Mouse (Mus musculus) kidney, embryonic 14.5 days (tissue): ENCODE data around the gene Sestd1. TPM values are rescaled to one million over a fixed set of nuclear protein-coding genes. Genes with fewer than 3 reads are reported as not detected.

Experiments used
- ATAC-seq: fragments of 200-750 bp; cut with Nextera tagmentation; 2 replicates; pipeline ENCODE4 v1.8.0; 2017; ENCODE audit warnings: moderate number of reproducible peaks, mild to moderate bottlenecking, moderate TSS enrichment, moderate library complexity; ENCODE audit not compliant: low FRiP score, low TSS enrichment
- H3K27ac ChIP-seq: fragments of 300-500 bp; sonication (generic); 2 replicates; pipeline ENCODE4 v1.5.1; 2014; ENCODE audit warnings: low read depth, mild to moderate bottlenecking, low read length, moderate library complexity, mixed read lengths
- H3K27me3 ChIP-seq: fragments of 300-500 bp; sonication (generic); 2 replicates; pipeline ENCODE4 v1.6.1; 2014; ENCODE audit warnings: mild to moderate bottlenecking, low read length; ENCODE audit not compliant: control insufficient read depth, insufficient read depth
- H3K36me3 ChIP-seq: fragments of 300-500 bp; sonication (generic); 2 replicates; pipeline ENCODE4 v1.6.1; 2014; ENCODE audit warnings: low read length, mixed read lengths; ENCODE audit not compliant: control insufficient read depth, insufficient read depth
- H3K4me1 ChIP-seq: fragments of 300-500 bp; sonication (generic); 2 replicates; pipeline ENCODE4 v1.6.1; 2014; ENCODE audit warnings: low read length, mixed read lengths; ENCODE audit not compliant: control insufficient read depth, insufficient read depth
- H3K4me2 ChIP-seq: fragments of 300-500 bp; sonication (generic); replicated peaks from 2 replicates; pipeline ENCODE4 v1.6.1; 2014; ENCODE audit warnings: low read depth, mild to moderate bottlenecking, low read length
- H3K4me3 ChIP-seq: fragments of 300-500 bp; sonication (generic); 2 replicates; pipeline ENCODE4 v1.5.1; 2014; ENCODE audit warnings: mild to moderate bottlenecking, low read length
- H3K9ac ChIP-seq: fragments of 300-500 bp; sonication (generic); 2 replicates; pipeline ENCODE4 v1.6.1; 2014; ENCODE audit warnings: low read depth, mild to moderate bottlenecking, low read length, moderate library complexity
- H3K9me3 ChIP-seq: fragments of 300-500 bp; sonication (generic); 2 replicates; pipeline ENCODE4 v1.6.1; 2016; ENCODE audit warnings: low read length; ENCODE audit not compliant: control insufficient read depth
- WGBS: fragments of 180-500 bp; shearing (Covaris S2); extraction: QIAGEN DNeasy Blood & Tissue Kit; methylation state at CpG from one replicate; pipeline ENCODE4 v1.1.7; 2014; 5-methylcytosine and 5-hydroxymethylcytosine counted together
- polyA plus RNA-seq: library from polyadenylated mRNA; unstranded; fragments of >200 nt; fragmentation: Nextera tagmentation; extraction: Ambion mirVana; gene quantifications from 2 replicates; pipeline ENCODE4 v1.2.1, GENCODE M21; 2014

Sestd1 gene
- polyA plus RNA-seq, 1 experiment from 2014 or later: 37.6 TPM

DNA sequence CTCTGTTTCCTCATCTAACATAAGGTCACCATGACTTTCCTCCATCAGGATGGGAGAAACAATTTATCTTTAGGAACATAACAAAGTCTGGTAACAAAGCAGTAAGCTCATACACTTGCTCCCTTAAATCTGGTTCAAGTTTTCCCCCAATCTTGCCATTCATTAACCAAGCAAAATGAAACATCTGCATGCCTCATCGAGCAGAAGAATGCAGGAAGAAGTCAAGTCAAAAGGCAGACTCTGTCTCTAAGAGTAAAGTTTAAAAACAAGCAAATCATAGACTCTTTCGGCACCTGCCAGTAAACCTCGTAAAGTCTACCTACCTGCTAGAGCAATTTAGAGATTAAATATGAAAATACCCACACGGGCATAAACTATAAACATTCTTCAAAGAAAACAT lies 3.1 kb downstream of the Sestd1 start:
- no peak overlapping the region; the same call in 1 of the 2 replicates for H3K4me3 ChIP-seq
- H3K4me2 ChIP-seq: peak overlapping the region; percentile 13; the same call in 1 of the 2 replicates
- no peak for ATAC-seq

DNA sequence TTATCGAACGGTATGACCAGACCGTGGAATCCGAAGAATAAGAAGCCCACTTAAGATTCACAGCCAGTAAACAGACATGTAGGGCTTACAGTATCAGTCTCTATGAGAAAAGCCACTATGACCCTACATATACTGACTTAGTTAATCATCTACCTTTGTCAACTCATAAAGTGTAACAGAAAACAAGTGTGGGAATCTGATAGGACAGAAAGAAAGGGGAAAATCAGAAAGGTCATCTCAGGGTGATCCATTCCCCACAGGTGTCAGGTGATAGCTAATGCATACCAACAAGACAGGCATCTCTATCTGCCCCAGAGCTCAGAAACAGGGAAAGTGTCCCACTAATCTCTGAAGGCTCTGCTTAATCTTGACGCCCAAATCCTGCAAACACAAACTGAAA lies 4.5 kb downstream of the Sestd1 start:
- Histone ChIP-seq H3K4me1 (peaks cover 35% of the 10 kb centered on the region), H3K27ac (peak overlapping the region; percentile 51; the same call in 1 of the 2 replicates), H3K36me3 (no peaks in the 10 kb centered on the region), H3K9ac (no peak overlapping the region), H3K9me3 (no peaks in the 10 kb centered on the region), H3K4me3 (no peak overlapping the region), H3K27me3 (no peaks in the 10 kb centered on the region), H3K4me2 (peak overlapping the region; percentile 19; the same call in 1 of the 2 replicates)
- 79% methylated on average over 5 of the region's 5 CpGs for WGBS
- ATAC-seq: no peak

More for the DNA sequence above, 3.1 kb downstream of the Sestd1 start:
- 53% methylated on average over 4 of the region's 4 CpGs for WGBS
- Histone ChIP-seq H3K27me3 (no peaks in the 10 kb centered on the region), H3K36me3 (no peaks in the 10 kb centered on the region), H3K27ac (peak overlapping the region; percentile 39; the same call in 1 of the 2 replicates), H3K4me1 (peaks cover 33% of the 10 kb centered on the region), H3K9me3 (no peaks in the 10 kb centered on the region), H3K9ac (no peak overlapping the region)

DNA sequence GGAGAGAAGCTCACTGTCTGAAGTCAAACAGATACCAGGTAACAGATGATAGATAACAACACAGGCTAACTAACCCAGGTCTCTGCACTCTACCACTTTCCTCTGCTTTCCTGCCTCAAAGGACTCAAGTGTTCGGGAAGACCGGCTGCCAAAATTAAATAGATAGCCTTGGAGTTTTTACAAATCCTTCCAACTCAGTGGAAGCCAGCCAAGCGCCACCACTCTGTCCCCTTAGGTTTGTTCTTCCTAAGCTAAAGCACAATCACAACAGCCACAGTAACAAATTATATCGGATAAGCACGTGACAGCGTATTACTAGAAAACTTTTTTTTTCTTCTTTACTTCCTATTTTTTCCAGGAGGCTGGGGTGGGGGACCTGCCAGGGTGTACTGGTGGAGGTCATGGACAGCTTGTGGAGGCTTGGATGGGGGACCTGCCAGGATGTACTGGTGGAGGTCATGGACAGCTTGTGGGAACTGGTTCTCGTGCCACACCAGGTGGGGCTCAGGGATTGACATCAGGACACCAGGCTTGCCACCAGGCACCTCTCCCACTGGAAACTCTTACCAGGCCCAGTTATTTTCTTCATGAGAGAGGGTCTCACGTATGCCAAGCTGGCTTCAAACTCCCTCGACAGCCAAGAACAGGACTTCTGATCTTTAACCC lies 5.3 kb downstream of the Sestd1 start:
- Histone ChIP-seq H3K27me3 (no peaks in the 10 kb centered on the region), H3K36me3 (no peaks in the 10 kb centered on the region), H3K9me3 (no peaks in the 10 kb centered on the region), H3K9ac (no peak overlapping the region), H3K27ac (peak overlapping the region; percentile 20; the same call in 1 of the 2 replicates), H3K4me2 (peak overlapping the region; percentile 19; the same call in 1 of the 2 replicates), H3K4me1 (peaks cover 36% of the 10 kb centered on the region), H3K4me3 (no peak overlapping the region)
- WGBS: 76% methylated on average over 9 of the region's 9 CpGs
- ATAC-seq: no peak

DNA sequence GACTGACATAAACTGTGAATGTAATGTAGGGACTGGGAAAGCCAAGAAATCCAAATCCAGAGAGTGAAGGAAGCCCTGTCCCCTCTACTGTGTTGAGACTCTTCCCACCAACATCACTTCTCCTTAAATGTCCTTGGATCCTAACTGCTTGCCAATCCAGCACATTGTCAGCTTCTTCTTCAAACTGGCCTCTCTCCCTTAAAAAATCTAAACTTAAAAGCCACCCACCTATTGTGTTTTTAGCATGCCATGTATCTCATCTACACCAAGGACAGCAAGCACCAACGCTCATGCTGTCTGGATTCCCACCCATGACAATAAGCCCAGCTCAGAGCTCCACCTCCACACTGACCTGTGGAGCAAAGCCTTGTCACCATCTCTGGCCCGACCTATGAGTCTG lies 7.4 kb downstream of the Sestd1 start:
- Histone ChIP-seq H3K27ac (no peak overlapping the region), H3K9me3 (no peaks in the 10 kb centered on the region), H3K4me1 (peaks cover 40% of the 10 kb centered on the region), H3K4me2 (no peak overlapping the region), H3K4me3 (no peak overlapping the region), H3K36me3 (no peaks in the 10 kb centered on the region), H3K27me3 (no peaks in the 10 kb centered on the region), H3K9ac (no peak overlapping the region)
- no peak for ATAC-seq
- 90% methylated on average over 2 of the region's 2 CpGs for WGBS

DNA sequence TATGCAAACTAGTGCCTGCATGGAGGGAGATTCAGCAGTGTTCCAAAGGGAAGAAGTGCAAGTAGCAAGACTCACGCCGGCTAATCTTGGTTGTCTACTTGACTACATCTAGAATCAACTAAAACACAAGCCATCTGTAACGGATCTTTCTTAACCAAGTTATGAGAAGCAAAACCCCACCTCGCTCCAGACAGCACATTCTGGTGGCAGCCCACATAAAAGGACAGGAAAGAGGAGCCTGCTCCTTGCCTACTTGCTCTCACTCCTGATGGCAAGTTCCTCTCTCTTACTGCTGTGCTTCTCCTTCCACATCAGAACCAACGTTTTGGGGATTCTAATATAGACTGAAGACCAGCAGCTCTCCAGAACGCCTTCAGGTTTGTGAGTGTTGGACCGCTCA lies 9.6 kb downstream of the Sestd1 start:
- no peak overlapping the region for H3K4me3 ChIP-seq
- peaks cover 43% of the 10 kb centered on the region for H3K4me1 ChIP-seq
- no peak for ATAC-seq
- no peaks in the 10 kb centered on the region for H3K36me3 ChIP-seq
- H3K9ac ChIP-seq: no peak overlapping the region
- no peaks in the 10 kb centered on the region for H3K27me3 ChIP-seq
- 81% methylated on average over 7 of the region's 7 CpGs for WGBS
- H3K4me2 ChIP-seq: no peak overlapping the region
- no peaks in the 10 kb centered on the region for H3K9me3 ChIP-seq
- no peak overlapping the region for H3K27ac ChIP-seq

DNA sequence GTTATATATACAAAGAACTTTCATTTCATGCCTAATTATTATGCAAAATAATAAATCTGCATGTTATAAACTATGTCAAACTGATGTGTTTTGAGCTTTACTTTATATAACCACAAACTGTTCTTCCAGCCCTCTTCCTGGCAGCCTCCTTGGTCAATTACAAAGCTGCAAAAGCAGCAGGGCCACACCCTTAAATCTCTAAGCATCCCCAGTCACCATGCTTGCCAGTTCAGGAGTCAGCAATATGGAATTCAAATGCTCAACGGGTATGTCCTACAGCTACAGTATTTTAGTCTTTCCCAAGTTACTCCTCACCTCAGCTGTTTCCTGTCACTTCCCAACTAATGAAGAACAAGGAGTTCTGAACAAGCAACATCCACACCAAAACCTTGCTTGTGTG lies 10.3 kb downstream of the Sestd1 start:
- WGBS: 73% methylated on average over 1 of the region's 1 CpGs

DNA sequence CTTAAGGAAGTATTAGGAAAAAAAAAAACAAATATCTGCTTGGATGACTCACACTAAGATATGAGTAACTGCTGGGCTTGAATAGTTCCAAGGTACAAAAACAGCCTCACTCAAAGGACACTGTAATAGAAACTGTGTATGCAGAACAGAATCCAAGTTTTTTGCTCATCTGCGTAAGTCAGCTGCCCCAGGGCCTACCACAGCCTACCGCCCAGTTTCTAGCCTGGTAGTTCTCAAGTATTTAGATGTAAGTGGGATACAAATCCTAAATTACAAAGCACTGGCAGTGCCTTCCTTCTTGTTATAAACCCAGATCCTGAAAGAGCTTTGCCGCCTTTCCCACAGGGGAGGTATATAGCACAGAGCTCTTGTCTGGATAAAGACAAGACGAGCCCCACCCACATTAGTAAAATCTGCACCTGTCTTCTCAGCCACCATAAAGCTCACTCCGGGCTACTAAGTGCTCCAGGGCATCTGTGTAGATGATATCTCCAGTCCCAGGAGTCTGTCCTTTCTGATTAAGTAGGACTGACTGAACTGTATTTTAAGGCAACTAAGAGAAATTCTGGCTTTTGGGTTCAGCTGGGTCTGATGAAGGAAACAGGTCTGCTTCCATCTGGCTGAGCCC lies 11.7 kb downstream of the Sestd1 start:
- H3K4me1 ChIP-seq: peaks cover 39% of the 10 kb centered on the region
- no peak for ATAC-seq
- H3K9ac ChIP-seq: no peak overlapping the region
- H3K36me3 ChIP-seq: no peaks in the 10 kb centered on the region
- H3K27me3 ChIP-seq: no peaks in the 10 kb centered on the region
- H3K4me2 ChIP-seq: no peak overlapping the region
- no peak overlapping the region for H3K4me3 ChIP-seq
- whole genome bisulfite sequencing: 69% methylated on average over 5 of the region's 5 CpGs
- peak overlapping the region; percentile 37; the same call in 1 of the 2 replicates for H3K27ac ChIP-seq
- H3K9me3 ChIP-seq: no peaks in the 10 kb centered on the region

More for the DNA sequence above, 10.3 kb downstream of the Sestd1 start:
- Histone ChIP-seq H3K27ac (no peak overlapping the region), H3K9me3 (no peaks in the 10 kb centered on the region), H3K4me2 (no peak overlapping the region), H3K4me1 (peaks cover 41% of the 10 kb centered on the region), H3K27me3 (no peaks in the 10 kb centered on the region), H3K36me3 (no peaks in the 10 kb centered on the region), H3K4me3 (no peak overlapping the region), H3K9ac (no peak overlapping the region)
- ATAC-seq: no peak

DNA sequence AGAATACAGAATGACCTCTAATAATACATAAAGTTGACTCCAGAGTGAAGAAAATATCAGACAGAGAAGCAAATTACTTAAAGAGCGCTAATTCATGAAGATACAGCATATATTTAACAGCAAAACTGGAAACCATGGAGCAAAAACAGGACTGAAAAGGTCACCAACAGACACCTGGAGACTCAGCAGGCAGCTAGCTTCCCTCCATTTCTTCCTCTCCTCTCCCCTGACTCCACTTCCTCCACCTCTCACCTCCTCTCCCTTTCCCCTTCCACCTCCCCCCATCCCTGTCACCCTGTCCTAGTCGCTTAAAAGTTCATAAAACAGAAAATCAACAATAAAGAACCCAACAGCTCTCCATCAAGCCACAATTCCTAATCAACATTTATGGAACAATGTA lies 13.5 kb downstream of the Sestd1 start:
- no peak overlapping the region for H3K4me2 ChIP-seq
- peaks cover 43% of the 10 kb centered on the region for H3K4me1 ChIP-seq
- no peaks in the 10 kb centered on the region for H3K27me3 ChIP-seq
- no peaks in the 10 kb centered on the region for H3K9me3 ChIP-seq
- H3K4me3 ChIP-seq: no peak overlapping the region
- no peak for ATAC-seq
- 74% methylated on average over 2 of the region's 2 CpGs for WGBS
- H3K27ac ChIP-seq: no peak overlapping the region
- H3K9ac ChIP-seq: no peak overlapping the region
- H3K36me3 ChIP-seq: no peaks in the 10 kb centered on the region

DNA sequence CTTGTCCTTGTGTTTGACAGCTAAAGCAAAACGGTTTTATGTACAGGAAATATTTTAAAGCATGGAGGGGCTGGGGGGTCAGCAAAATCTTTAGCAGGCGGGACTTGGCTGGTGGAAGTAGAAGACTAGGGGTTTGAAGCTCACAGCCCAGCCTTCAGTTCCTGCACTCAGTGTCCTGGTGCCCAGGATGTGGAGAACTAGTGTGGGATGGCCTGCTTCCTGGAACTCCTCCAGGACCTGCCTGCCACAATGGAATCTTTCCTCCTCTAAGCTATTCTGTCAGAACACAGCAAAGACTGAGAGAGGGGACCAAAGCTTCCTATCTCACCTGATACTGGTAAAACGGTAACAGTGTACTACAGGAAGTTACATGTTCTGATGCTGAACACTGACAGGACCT lies 14.4 kb downstream of the Sestd1 start:
- 62% methylated on average over 3 of the region's 3 CpGs for WGBS
- Histone ChIP-seq H3K4me2 (no peak overlapping the region), H3K4me1 (peaks cover 43% of the 10 kb centered on the region), H3K27me3 (no peaks in the 10 kb centered on the region), H3K9me3 (no peaks in the 10 kb centered on the region), H3K27ac (no peak overlapping the region), H3K9ac (no peak overlapping the region), H3K4me3 (no peak overlapping the region), H3K36me3 (no peaks in the 10 kb centered on the region)
- ATAC-seq: no peak
